Mouse (Mus musculus) hindbrain, embryonic 12.5 days (tissue): ENCODE data around the gene Ttc7. TPM values are rescaled to one million over a fixed set of nuclear protein-coding genes. Genes with fewer than 3 reads are reported as not detected.
A peak's percentile ranks its signal among the peaks of the same experiment; 100 is the strongest.

Experiments used
- ATAC-seq: fragments of 200-750 bp; cut with Nextera tagmentation; 2 replicates; pipeline ENCODE4 v1.8.0; 2017; ENCODE audit warnings: moderate TSS enrichment; ENCODE audit not compliant: low FRiP score
- H3K27ac ChIP-seq: fragments of 300-500 bp; sonication (generic); 2 replicates; pipeline ENCODE4 v1.5.1; 2016; ENCODE audit warnings: mild to moderate bottlenecking
- H3K27me3 ChIP-seq: fragments of 300-500 bp; sonication (generic); 2 replicates; pipeline ENCODE4 v1.6.1; 2016; ENCODE audit warnings: mild to moderate bottlenecking
- H3K36me3 ChIP-seq: fragments of 300-500 bp; sonication (generic); 2 replicates; pipeline ENCODE4 v1.6.1; 2016; ENCODE audit warnings: mild to moderate bottlenecking
- H3K4me1 ChIP-seq: fragments of 300-500 bp; sonication (generic); 2 replicates; pipeline ENCODE4 v1.6.1; 2016
- H3K4me2 ChIP-seq: fragments of 300-500 bp; sonication (generic); replicated peaks from 2 replicates; pipeline ENCODE4 v1.6.1; 2016; ENCODE audit warnings: mild to moderate bottlenecking
- H3K4me3 ChIP-seq: fragments of 300-500 bp; sonication (generic); 2 replicates; pipeline ENCODE4 v1.5.1; 2016; ENCODE audit warnings: mild to moderate bottlenecking
- H3K9ac ChIP-seq: fragments of 300-500 bp; sonication (generic); 2 replicates; pipeline ENCODE4 v1.6.1; 2016; ENCODE audit warnings: mild to moderate bottlenecking, moderate library complexity
- H3K9me3 ChIP-seq: fragments of 300-500 bp; sonication (generic); replicated peaks from 2 replicates; pipeline ENCODE4 v1.6.1; 2016; ENCODE audit warnings: mild to moderate bottlenecking
- WGBS: fragments of 180-500 bp; shearing (Covaris S2); methylation state at CpG from one replicate; pipeline ENCODE4 v1.1.7; 2016; 5-methylcytosine and 5-hydroxymethylcytosine counted together
- polyA plus RNA-seq: library from polyadenylated mRNA; unstranded; fragments of >200 nt; fragmentation: Nextera tagmentation; extraction: Ambion mirVana; gene quantifications from 2 replicates; pipeline ENCODE4 v1.2.1, GENCODE M21; 2016

Gene Ttc7
- polyA plus RNA-seq, 1 experiment from 2014 or later: 6.0 TPM

GRCm38 (mm10) chr17:87380681-87381080, 98.0 kb downstream of the Ttc7 start:
- 71% methylated on average over 9 of the region's 9 CpGs for WGBS
- H3K4me2 ChIP-seq: no peak overlapping the region
- H3K27me3 ChIP-seq: no peaks in the 10 kb centered on the region
- no peak overlapping the region for H3K9ac ChIP-seq
- ATAC-seq: no peak
- H3K36me3 ChIP-seq: no peaks in the 10 kb centered on the region
- no peak overlapping the region for H3K4me3 ChIP-seq
- no peaks in the 10 kb centered on the region for H3K9me3 ChIP-seq
- peak overlapping the region; percentile 67; the same call in 1 of the 2 replicates for H3K27ac ChIP-seq
- H3K4me1 ChIP-seq: peaks cover 48% of the 10 kb centered on the region

GRCm38 (mm10) chr17:87385835-87386234, 103.1 kb downstream of the Ttc7 start:
- no peak overlapping the region for H3K9ac ChIP-seq
- no peak overlapping the region for H3K4me2 ChIP-seq
- no peaks in the 10 kb centered on the region for H3K9me3 ChIP-seq
- H3K27me3 ChIP-seq: no peaks in the 10 kb centered on the region
- ATAC-seq: no peak
- H3K36me3 ChIP-seq: no peaks in the 10 kb centered on the region
- WGBS: 73% methylated on average over 3 of the region's 3 CpGs
- H3K27ac ChIP-seq: no peak overlapping the region
- H3K4me3 ChIP-seq: no peak overlapping the region
- peaks cover 7% of the 10 kb centered on the region for H3K4me1 ChIP-seq

- no peaks in the 10 kb centered on the region for H3K27me3 ChIP-seq
- H3K4me3 ChIP-seq: no peak overlapping the region
- 29% methylated on average over 5 of the region's 5 CpGs for WGBS
- no peak overlapping the region for H3K9ac ChIP-seq
- peak; percentile 58 for ATAC-seq
- H3K4me2 ChIP-seq: no peak overlapping the region
- peaks cover 7% of the 10 kb centered on the region for H3K4me1 ChIP-seq
- no peaks in the 10 kb centered on the region for H3K36me3 ChIP-seq
- H3K9me3 ChIP-seq: no peaks in the 10 kb centered on the region
- no peak overlapping the region for H3K27ac ChIP-seq
Observed at GRCm38 (mm10) chr17:87387068-87387467, 104.4 kb downstream of the Ttc7 start.

- Histone ChIP-seq H3K9me3 (no peaks in the 10 kb centered on the region), H3K27ac (no peak overlapping the region), H3K27me3 (no peaks in the 10 kb centered on the region), H3K9ac (no peak overlapping the region), H3K36me3 (no peaks in the 10 kb centered on the region), H3K4me3 (no peak overlapping the region), H3K4me1 (peaks cover 7% of the 10 kb centered on the region), H3K4me2 (no peak overlapping the region)
- no peak for ATAC-seq
- WGBS: 77% methylated on average over 7 of the region's 7 CpGs
Observed at GRCm38 (mm10) chr17:87391242-87391641, 108.6 kb downstream of the Ttc7 start.

GRCm38 (mm10) chr17:87397088-87397487, 114.4 kb downstream of the Ttc7 start:
- H3K9ac ChIP-seq: no peak overlapping the region
- no peaks in the 10 kb centered on the region for H3K4me1 ChIP-seq
- H3K27me3 ChIP-seq: no peaks in the 10 kb centered on the region
- H3K36me3 ChIP-seq: no peaks in the 10 kb centered on the region
- ATAC-seq: no peak
- no peak overlapping the region for H3K4me3 ChIP-seq
- H3K27ac ChIP-seq: no peak overlapping the region
- no peak overlapping the region for H3K4me2 ChIP-seq
- no peaks in the 10 kb centered on the region for H3K9me3 ChIP-seq
- WGBS: 68% methylated on average over 11 of the region's 11 CpGs

- H3K4me1 ChIP-seq: peaks cover 4% of the 10 kb centered on the region; the same call in 1 of the 2 replicates
- WGBS: 91% methylated on average over 11 of the region's 11 CpGs
- ATAC-seq: no peak
- no peaks in the 10 kb centered on the region for H3K27me3 ChIP-seq
- H3K9ac ChIP-seq: no peak overlapping the region
- no peak overlapping the region for H3K4me3 ChIP-seq
- no peak overlapping the region for H3K4me2 ChIP-seq
- no peak overlapping the region for H3K27ac ChIP-seq
- H3K36me3 ChIP-seq: no peaks in the 10 kb centered on the region
- no peaks in the 10 kb centered on the region for H3K9me3 ChIP-seq
Observed at GRCm38 (mm10) chr17:87402444-87402843, 119.8 kb downstream of the Ttc7 start.

- H3K36me3 ChIP-seq: no peaks in the 10 kb centered on the region
- H3K9me3 ChIP-seq: no peaks in the 10 kb centered on the region
- H3K4me2 ChIP-seq: no peak overlapping the region
- H3K4me3 ChIP-seq: no peak overlapping the region
- no peak overlapping the region for H3K9ac ChIP-seq
- H3K4me1 ChIP-seq: peaks cover 4% of the 10 kb centered on the region; the same call in 1 of the 2 replicates
- no peaks in the 10 kb centered on the region for H3K27me3 ChIP-seq
- WGBS: 77% methylated on average over 4 of the region's 4 CpGs
- H3K27ac ChIP-seq: no peak overlapping the region
- ATAC-seq: no peak
Observed at GRCm38 (mm10) chr17:87403462-87403861, 120.8 kb downstream of the Ttc7 start.

GRCm38 (mm10) chr17:87405576-87405975, 122.9 kb downstream of the Ttc7 start:
- no peak overlapping the region for H3K9ac ChIP-seq
- H3K4me1 ChIP-seq: peaks cover 4% of the 10 kb centered on the region; the same call in 1 of the 2 replicates
- no peak overlapping the region for H3K4me3 ChIP-seq
- no peaks in the 10 kb centered on the region for H3K36me3 ChIP-seq
- H3K27ac ChIP-seq: no peak overlapping the region
- ATAC-seq: no peak
- WGBS: 74% methylated on average over 11 of the region's 11 CpGs
- H3K27me3 ChIP-seq: no peaks in the 10 kb centered on the region
- no peaks in the 10 kb centered on the region for H3K9me3 ChIP-seq
- no peak overlapping the region for H3K4me2 ChIP-seq

GRCm38 (mm10) chr17:87406646-87407045, 124.0 kb downstream of the Ttc7 start:
- H3K9me3 ChIP-seq: no peaks in the 10 kb centered on the region
- H3K4me3 ChIP-seq: no peak overlapping the region
- peaks cover 4% of the 10 kb centered on the region; the same call in 1 of the 2 replicates for H3K4me1 ChIP-seq
- 79% methylated on average over 4 of the region's 4 CpGs for WGBS
- H3K4me2 ChIP-seq: no peak overlapping the region
- no peaks in the 10 kb centered on the region for H3K27me3 ChIP-seq
- no peak overlapping the region for H3K9ac ChIP-seq
- ATAC-seq: no peak
- no peak overlapping the region for H3K27ac ChIP-seq
- H3K36me3 ChIP-seq: no peaks in the 10 kb centered on the region

- ATAC-seq: no peak
- 71% methylated on average over 7 of the region's 7 CpGs for whole genome bisulfite sequencing
- H3K4me2 ChIP-seq: no peak overlapping the region
Observed at GRCm38 (mm10) chr17:87418082-87418481, 135.4 kb downstream of the Ttc7 start.

GRCm38 (mm10) chr17:87427511-87427910, 144.8 kb downstream of the Ttc7 start, which contains the start of gene Stpg4:
Gene Stpg4, minus strand, starts transcription at chr17:87427741.
- H3K4me2 ChIP-seq: no peak within 1 kb of the TSS
- H3K9me3 ChIP-seq: no peaks in the 10 kb centered on the region
- no peaks in the 10 kb centered on the region for H3K27me3 ChIP-seq
- peaks cover 37% of the 10 kb centered on the region for H3K36me3 ChIP-seq
- ATAC-seq: peak; percentile 54
- no peak within 1 kb of the TSS for H3K4me3 ChIP-seq
- H3K4me1 ChIP-seq: no peaks in the 10 kb centered on the region
- peak within 1 kb of the TSS; percentile 18; the same call in 1 of the 2 replicates for H3K27ac ChIP-seq
- WGBS: 52% methylated on average over 24 of the region's 24 CpGs
- H3K9ac ChIP-seq: no peak within 1 kb of the TSS; the same call in 1 of the 2 replicates

More at GRCm38 (mm10) chr17:87418082-87418481, 135.4 kb downstream of the Ttc7 start:
- Histone ChIP-seq H3K27ac (no peak overlapping the region), H3K4me1 (no peaks in the 10 kb centered on the region), H3K9me3 (no peaks in the 10 kb centered on the region), H3K27me3 (no peaks in the 10 kb centered on the region), H3K9ac (no peak overlapping the region), H3K4me3 (no peak overlapping the region), H3K36me3 (peaks cover 3% of the 10 kb centered on the region; the same call in 1 of the 2 replicates)

GRCm38 (mm10) chr17:87429431-87429830, 146.7 kb downstream of the Ttc7 start:
- H3K27ac ChIP-seq: no peak overlapping the region
- H3K27me3 ChIP-seq: no peaks in the 10 kb centered on the region
- ATAC-seq: no peak
- H3K4me2 ChIP-seq: no peak overlapping the region
- no peaks in the 10 kb centered on the region for H3K9me3 ChIP-seq
- H3K4me1 ChIP-seq: no peaks in the 10 kb centered on the region
- peaks cover 50% of the 10 kb centered on the region for H3K36me3 ChIP-seq
- no peak overlapping the region for H3K9ac ChIP-seq
- 81% methylated on average over 3 of the region's 3 CpGs for WGBS
- H3K4me3 ChIP-seq: no peak overlapping the region
